Mouse (Mus musculus) cerebellum, postnatal 10 days (tissue): ENCODE results near the gene Alg3.

Experiments
- DNase-seq, 2 experiments: peaks; one replicate each; pipeline ENCODE4 v3.0.0; 2021; ENCODE audit warnings: mixed read lengths in 2 of 2

Gene Alg3

DNA sequence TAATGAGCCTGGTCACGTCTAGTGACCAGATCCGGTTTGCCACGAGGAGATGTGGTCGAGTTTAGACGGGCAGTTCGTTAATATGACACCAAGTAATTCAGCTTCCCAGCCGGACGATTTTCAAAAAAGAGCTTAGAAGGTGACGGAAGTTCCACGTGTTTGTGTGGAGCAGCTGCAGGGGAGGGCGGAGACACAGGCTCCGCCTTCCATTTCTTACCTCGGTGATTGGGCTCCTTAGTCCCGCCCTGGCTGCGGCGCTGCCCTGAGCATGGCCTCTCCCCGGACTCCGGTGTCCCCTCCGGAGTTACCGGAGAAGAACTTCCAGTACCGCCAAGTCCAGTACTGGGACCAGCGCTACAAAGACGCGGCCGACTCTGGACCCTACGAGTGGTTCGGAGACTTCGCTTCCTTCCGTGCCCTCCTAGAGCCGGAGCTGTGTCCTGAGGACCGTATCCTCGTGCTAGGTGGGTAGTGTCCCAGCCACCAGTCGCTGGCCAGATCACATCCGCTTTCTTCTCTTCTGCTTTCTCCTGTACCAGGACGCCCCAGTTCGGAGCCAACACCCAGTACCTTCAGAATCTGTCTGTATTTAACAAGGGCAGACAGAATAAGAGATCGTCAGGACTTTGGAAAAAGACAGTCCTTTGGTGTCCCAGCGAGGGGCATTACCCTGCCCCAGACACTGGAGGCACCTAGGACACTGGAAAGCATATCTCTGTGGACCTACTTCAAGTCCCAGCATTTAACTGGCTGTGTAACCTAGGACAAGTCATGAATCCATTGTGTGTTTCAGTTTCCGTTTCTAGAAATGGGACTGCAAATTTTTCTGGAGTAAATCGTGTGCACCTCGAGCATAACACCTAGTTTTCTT lies at the start of gene Alg3, which contains the start of the genes Eef1akmt4 and Gm49333:
Gene Alg3, minus strand, starts transcription at position 379 of the 871 bp plus-strand sequence.
Gene Eef1akmt4, plus strand, starts transcription at position 237 of the 871 bp plus-strand sequence.
Gene Gm49333, plus strand, starts transcription at position 254 of the 871 bp plus-strand sequence.
- peak; percentile 88 to 89 for DNase-seq

DNA sequence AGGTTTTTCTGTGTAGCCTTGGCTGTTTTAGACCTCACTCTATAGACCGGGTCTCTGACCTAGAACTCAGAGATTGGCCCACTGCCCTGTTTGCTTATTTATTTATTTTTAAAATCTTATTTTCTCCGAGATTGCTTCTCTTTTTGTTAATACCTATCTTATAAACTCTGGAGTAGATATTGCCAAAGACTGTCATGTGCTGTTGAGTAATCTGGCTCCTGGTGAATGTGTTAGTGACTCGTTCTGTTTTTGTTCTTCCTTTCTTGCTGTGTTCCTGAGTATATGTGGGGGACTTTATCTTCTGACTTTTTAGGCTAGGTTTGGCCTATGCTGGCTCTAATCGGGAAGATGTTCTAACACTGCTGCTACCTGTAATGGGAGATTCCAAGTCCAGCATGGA lies 46.1 kb upstream of the Alg3 start:
- no peak for DNase-seq

DNA sequence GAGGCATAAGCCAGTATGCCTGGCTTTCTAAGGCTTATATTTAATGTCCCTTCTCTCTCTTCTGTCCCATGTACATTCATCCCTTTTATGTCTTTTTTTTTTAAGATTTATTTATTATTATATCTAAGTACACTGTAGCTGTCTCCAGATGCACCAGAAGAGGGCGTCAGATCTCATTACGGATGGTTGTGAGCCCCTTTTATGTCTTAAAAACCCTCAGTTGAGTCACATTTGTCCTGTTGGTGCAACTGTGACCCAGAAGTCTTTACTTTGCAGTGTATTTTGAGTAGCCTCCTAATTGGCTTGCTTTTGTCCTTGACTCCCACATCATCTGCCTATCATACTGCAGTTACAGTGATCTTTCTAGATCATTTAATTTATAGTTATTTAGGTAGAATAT lies 41.8 kb upstream of the Alg3 start:
- no peak for DNase-seq

DNA sequence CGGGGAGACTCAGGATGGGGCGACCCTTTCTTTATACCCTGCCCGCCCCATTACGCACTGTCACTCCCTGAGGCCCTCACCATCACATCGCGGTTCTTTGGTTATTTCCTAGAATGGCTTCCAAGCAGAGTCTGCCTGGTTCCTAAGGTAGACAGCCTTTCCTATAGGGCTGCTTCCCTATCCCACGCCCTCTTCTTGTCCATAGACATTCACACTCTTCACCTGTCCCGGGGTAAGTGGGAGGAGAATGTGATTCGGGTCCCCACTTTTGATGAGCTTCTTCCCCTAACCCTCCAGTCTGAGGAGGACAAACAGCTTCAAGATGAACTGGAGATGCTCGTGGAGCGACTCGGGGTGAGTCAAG lies 40.4 kb upstream of the Alg3 start:
- no peak for DNase-seq

DNA sequence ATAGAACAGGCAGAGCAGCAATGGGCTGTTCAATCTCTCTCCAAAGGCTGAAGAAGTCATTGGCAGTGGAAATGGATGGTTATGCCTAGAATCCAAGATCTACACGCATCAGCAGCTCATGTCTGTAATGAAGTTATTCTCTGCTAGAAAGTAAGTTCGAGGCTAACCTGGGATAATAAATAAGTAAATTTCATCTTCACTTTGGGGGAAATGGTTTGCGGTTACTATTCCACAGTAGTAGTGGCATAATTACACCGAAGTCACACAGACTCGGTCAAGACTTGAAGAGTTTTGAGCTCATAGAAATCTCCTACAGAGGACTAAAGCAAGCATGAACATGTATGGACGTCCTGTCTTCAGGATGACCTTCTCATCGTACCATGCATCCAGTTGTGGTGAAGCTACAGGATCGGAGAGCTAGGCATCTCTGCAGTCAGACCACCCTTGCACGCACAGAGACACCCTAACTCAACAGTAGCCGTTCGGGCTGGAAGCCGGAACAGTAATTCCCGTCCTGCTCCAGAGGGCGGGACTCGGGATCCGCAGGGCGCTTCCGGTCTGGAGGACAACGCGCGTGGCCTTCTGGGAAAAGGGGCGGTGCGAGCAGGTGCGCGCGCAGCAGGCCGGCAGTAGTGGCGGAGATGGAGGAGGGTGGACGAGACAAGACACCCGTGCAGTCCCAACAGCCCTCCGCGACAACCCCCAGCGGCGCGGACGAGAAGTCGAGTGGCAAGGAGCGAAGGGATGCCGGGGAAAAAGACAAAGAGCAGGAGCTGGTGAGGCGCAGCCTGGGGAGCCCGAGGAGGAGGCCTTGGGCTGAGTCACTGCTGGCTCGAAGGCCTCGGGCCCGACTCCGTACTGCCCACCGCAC lies 39.8 kb upstream of the Alg3 start, which contains the start of gene Psmd2:
Gene Psmd2, plus strand, starts transcription at position 577 of the 871 bp plus-strand sequence.
- peak; percentile 99 for DNase-seq

DNA sequence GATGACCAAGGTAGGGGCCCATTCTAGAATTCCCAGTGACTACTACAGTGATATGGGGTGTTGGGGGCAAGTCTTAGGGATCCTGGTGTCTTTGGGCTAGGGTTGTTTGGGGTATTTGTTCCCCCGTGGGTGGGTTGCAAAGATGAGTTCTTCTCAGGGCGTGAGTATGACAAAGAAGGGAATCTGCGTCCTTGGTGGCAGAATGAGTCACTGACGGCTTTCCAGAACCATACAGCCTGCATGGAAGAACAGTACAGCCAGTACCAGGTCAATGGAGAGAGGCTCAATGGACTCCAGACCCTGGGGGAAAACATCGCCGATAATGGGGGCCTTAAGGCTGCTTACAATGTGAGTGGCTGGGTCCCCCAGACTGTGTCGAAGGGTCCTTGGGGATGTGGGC lies 32.4 kb upstream of the Alg3 start:
- DNase-seq = no peak

DNA sequence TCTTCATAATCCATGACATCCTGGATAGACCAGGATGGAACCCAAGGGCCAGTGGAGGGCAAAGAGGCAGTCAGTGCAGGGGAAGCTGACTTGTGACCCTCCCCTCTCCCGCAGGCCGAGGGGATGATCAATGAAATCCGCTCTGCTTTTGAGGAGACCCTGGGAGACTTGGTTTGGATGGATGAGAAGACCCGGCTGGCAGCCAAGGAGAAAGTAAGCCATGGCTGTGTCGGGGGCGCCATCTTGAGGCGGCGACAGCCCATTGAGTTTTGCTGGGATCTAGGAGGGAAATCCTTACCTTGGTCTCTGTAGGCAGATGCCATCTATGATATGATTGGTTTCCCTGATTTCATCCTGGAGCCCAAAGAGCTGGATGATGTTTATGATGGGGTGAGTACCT lies 30.6 kb upstream of the Alg3 start:
- DNase-seq = peak; percentile 94 to 95

DNA sequence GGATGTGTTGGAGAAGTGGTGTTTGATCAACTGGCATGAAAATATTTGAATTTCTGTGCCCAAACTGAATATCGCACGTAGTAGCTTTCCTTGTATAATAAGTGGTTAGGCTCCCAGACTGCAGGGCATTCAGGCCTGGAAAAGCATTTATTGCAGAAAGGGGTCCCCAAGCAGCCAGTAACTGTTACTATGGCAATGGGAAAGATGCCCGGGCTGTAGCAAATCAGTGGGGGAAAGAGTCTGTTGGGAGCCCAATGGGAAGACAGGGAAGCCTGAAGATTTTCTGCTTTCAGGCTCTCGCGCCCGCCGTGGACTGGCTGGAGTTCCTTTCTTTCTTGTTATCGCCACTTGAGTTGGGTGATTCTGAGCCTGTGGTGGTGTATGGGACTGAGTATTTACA lies 26.8 kb upstream of the Alg3 start:
- peak; percentile 73 to 78 for DNase-seq

DNA sequence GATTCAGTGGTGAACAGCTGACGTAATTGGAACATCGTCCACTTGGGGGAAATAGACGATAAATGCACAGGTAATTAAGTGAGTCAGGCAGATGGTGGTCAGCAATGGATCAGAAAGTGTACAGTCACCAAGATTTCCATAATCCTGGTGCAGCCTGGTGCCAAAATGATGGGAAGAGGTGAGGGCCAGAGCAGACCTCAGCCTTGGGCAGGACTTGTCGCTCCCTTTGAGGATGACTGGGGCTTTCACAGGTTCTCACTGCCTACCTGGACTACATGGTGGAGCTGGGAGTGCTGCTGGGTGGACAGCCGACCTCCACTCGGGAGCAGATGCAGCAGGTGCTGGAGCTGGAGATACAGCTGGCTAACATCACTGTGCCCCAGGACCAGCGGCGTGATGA lies 25.9 kb upstream of the Alg3 start:
- no peak for DNase-seq

DNA sequence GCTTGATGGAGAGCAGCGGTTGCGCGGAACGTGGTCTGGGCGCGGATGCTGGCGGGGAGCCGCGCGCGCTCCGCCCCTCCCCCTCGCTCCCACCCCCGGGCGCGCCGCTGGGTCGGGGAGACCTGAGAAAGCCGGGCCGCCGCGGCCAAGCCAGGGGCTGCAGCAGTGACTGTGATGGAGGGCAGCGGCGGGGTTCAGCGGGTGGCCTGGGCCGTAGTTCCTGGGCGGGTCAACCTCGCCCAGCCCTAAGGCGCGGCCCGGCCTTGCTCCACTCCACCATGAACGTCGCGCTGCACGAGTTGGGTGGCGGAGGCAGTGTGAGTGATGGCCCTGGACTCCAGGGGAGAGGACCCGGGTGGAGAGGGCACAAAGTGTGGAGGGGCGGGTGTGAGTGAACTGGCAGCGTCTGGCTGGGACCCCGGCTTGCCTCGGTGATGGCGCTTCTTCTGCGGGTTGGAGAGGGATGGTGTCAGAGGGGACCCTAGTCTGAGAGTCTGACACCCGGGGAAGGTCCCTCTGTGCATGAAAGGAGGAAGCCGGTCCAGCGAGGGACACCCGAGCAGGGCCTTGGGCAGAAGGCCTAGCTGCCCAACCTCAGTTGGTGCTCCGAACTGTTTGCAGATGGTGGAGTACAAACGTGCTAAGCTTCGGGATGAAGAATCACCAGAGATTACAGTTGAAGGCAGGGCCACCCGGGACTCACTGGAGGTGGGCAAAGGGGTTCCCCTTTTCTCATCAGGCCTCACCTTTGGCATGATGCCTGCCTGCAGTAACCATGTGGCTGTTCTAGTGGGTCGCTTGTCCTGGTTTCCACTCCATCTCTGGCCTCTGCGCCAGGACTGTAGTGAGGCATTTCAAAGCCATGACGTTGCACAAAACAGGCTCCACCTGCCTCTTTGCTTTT lies 18.4 kb upstream of the Alg3 start, which contains the start of gene Ece2:
Gene Ece2, plus strand, starts transcription at position 98 of the 904 bp plus-strand sequence.
- peak; percentile 73 to 79 for DNase-seq

DNA sequence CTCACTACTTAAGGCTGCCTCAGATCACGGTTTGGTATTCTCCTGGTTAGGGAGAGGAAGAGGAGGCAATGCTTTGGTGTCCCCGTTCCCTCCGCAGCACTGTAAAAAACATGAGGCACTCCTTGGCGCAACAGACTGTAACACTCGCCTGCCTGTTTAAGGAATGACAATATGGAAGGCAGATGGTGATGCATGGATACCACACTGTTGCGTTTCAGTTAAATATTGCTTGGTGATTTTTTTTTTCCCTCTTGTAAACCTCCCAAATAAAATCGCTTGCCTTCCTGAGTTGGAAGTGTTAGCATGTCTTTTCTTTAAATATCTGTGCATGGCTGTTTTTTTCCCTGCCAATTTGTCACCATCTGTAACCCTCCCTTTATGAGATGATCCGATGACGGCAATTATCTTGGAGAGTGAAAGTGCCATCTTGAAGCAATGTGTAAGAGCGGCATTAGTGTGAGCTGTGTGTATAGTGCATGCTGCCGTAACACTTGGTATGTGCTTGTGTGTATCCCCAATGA lies 17.4 kb upstream of the Alg3 start:
- no peak for DNase-seq

DNA sequence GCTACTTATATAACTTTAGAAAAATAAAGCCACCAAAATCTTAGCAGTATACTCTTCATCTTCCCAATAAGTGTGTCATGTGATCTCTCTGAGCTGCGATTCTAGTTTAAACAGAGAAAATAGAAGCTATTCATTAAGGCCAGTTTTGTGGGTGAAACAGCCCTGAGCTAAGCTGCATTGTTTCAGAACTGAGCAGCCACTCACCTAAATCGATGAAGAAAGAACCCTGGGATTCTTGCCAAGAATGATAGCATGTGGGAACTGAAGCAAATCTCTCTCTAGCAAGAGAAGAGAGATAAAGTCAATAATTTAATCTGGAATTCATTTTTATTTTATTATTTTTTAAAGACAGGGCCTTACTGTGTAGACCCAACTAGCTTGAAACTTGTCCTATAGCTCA lies 11.7 kb upstream of the Alg3 start:
- DNase-seq = no peak

DNA sequence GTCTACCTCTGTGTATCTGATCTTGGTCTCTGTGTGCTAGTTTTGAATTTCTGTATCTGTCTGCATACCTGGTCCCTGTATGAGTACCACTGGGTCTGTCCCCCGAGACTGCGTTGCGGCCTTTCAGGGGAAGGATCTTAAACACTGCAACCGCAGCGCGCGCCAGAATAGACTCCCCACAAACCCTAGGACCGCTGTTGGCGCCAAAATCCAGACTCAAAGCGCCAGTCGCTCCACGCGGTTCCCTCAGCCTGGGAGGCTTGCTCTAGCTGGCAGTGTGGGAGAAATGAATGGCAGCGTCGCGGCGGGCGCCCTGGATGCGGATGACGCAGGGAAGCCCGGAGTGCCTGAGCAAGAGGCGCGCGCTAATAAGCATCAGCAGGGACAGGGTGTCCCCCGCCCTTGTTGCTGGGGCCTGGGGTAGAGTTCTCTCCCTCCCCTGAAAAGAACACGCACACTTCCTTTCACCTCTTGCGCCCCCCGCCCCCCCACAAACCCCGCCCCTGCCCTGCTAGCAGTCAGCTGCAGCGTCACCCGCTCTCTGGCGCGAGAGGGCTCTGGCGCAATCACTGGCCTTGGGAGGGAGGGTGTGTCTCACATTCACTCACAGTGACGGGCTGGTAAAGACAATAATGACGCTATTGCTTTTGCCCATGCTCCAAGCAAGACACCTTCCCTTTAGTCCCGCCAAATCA lies 10.6 kb upstream of the Alg3 start:
- peak; percentile 77 to 83 for DNase-seq

DNA sequence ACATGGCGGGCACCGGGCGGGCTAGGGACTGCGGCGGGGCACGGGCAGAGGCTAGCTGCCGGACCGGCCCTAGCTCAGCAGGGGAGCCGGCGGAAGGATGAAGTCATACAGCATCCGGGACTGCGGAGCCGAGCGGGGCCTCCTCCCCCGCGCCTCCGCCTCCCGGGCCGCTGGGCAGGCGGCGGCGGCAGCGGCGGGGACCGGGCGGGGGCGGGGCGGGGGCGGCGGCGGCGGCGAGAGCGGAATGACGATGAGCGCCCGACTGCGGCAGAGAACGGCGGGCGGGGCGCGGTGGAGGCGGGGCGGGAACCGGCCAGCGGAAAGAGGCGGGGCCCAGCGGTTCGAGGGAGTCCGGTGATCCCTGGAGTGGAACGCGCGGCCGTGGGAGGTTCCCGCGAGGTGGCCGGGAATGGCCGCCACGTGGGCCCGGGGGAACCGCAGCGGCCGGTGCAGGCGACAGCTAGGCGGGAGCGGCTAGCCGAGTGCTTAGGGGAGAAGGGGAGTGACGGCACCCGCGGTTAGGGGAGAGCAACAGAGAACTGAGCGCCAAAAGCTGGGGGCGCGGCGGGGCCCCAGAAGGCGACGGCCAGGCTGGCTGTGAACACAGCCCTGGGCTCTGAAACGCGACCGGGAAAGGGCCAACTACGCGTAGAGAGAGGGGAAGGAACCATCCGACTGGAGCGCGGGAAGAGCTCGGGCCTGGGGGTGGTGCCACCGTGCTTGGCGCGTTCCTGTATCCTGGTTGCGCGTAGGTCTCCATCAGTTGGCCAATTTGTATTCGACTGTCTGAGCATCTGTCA lies 9.9 kb upstream of the Alg3 start, which contains the start of gene Camk2n2:
Gene Camk2n2, minus strand, starts transcription at position 97 of the 800 bp plus-strand sequence.
- DNase-seq = peak; percentile 88 to 90

DNA sequence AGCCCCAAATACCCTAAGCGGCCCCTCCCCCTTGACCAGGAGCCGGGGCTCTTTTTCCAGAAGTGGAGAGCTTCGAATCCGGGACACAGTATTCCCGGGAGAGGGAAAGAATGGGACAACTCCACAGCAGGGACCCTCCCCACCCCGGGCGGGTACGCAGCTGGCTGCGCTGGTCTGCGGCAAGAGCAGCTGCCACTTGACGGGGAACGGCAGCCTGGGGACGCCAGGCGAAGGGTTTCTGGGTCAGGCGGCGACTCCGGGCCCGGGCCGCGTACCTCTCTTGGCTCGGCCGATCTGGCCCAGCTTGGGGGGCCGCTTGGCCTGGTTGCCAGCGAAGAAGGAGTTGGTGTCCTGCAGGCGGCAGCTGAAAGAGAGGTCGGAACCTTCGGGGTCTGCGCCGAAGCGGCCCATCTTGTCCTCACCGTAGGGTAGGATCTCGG lies 9.2 kb upstream of the Alg3 start:
- peak in 1 of 2 experiments; percentile 62 for DNase-seq

DNA sequence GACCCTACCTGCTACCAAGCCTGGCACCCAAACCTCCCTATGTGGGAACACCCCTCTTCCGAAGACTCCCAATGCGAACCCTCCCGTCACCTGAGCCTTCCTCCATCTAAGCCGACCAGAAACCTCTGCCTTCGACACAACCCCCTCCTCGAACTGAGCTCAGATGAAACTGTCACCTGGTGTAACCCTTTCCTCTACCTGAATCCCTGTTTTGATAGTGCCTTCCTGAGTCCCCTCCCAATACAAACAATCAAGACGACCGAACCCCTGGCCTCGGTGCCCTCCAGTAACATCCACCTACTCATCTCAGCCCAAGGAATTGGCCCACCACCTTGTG lies 8.8 kb upstream of the Alg3 start:
- DNase-seq = peak in 1 of 2 experiments; percentile 60

DNA sequence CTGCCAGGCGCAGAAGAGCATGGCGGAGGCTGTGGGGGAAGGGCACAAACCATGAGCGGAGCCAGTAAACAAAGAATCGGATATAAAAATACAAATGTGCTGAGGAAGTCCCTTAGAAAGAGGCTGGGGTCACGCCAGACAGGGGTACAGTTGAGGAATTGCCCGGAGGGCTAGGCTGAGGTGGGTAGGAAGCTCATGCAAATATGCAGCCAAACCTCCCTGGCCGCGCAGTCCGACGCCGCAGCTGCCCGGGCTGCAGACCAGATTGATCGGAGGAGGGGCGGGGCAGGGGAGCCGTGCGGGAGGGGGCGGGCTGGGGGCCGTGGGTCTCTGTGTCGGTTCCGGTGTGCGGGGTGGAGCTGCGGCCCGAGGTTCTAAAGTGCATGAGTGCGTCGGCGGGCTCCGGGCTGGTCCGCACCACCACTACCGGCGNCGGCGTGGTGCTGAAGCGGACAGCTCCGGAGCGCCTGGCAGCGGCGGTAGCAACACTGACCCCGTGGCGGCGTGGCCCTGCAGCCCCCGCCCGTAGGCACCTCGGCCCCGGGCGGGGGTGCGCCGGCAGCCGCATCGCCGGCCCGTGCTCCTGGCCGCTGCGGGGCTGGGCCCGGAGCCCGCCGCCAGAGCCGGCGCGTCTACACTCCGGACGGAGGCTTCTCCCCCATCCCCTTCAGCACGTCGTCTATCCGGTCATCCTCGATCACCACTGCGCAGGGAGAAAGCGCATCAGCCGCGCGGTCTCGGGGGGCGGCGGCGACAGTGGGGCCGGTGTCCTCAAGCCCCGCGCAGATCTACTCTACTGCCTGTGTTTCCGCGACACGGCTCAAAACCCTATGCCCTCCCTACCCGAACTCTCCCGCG lies 8.2 kb upstream of the Alg3 start:
- DNase-seq = peak; percentile 70 to 75

DNA sequence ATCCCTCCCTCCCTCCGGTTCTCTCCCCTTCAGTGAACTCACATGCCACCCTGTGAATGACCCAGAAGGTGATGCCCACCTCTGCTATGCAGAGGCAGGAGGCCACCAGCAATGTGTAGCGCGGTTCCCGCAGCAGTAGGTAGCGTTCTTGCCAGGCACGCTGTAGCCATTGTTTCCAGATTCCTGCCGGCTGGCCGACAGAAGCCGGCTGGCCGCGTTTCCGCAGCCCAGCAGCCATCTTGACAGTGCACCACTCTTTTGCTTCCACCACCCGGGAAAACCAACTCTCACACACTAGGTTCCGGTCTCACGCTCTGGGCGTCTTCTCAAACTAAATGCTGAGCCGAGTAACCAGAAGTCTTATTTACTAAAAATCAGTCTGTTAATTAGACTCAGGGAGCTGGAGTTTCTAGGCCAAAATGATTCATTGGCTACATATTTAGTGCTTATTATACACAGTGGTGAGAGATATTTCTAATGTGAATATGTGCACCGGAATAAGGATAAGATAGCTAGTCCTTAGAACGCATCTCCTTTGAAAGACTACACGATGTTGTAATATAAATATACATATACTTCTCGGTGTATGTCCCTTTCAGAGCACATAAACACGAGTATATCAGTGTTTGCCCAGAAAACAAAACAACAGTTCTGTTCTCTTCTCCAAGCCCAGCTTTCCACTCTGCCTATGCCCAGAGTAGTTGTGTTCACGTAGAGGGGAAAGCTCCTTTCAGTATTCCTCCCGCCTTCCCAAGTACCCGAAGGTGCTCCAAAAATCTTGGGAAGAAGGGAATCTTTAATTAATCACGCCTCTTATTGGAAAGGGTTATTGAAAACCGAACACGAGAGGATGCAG lies 806 bp downstream of the Alg3 start:
- DNase-seq = peak; percentile 85
